Mouse (Mus musculus) cerebellum, postnatal 36 days (tissue): Measurements from ENCODE around the gene Rasal1.

Source experiments
- DNase-seq, 2 experiments: peaks; one replicate each; pipeline ENCODE4 v3.0.0; 2021 to 2022; ENCODE audit warnings: mixed read lengths in 2 of 2

Rasal1 gene

DNA sequence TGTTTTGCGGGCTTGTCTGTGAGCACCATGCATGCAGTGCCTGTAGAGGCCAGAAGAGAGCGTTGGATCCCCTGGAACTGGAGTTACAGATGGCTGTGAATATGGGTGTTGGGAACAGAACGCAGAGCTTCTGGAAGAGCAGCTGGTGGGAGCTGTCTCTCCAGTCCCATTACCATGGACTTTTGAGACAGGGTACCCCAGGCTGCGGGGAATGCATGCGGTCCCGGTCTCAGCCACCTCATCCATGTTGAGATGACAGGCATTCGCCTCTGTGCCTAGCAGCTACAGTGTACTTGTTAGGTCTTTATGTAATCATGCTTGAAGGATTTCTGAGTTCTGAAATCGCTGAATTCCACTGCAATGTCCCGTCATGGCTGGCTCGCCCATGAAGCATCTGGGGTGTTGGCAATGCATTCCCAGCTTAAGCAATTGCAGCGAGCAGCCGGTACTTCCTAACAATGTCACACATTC, 7.7 kb downstream of the Rasal1 start:
- no peak for DNase-seq

DNA sequence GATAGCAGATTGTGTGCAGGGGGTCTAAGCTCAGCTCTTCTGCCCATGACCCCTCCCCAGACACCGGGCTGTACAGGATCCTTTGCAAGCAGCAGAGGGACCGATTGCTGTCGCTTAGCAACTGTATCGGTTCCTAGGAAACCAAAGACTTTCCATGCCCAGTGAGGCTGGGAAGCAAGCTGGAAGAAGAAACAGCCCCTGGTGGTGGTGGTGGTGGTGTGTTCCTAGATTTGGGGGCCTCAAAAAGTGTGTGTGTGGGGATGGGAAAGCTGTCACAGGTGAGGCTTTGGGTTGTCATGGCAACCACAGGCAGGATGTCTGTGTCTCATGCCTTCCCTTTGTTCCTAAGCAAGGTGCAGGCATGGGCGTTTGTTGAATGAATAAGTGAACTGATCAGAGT, 12.2 kb downstream of the Rasal1 start:
- no peak for DNase-seq

GRCm38 (mm10) chr5:120664888-120665287, 16.3 kb downstream of the Rasal1 start:
- no peak for DNase-seq

GRCm38 (mm10) chr5:120668761-120669160, 20.1 kb downstream of the Rasal1 start:
- no peak for DNase-seq

- no peak for DNase-seq
Observed at GRCm38 (mm10) chr5:120670132-120670531, 21.5 kb downstream of the Rasal1 start.

DNA sequence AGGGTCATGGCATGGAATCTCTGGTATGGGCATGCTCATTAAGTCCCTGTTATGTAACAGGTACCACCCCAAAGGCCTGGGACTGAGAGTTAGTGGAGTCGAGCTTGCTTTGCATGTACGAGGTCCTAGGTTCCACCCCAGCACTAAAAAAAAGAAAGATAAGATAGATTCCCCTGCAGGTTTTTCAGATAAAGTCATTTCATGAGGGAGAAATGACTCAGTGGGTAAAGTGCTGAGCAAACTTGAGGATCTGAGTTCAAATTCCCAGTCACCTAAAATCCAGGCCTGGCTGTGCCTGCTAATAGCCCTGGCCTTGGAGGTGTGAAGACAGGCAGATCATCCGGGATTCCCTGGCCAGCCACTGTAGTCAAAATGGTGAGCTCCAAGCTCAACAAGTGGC, 23.3 kb downstream of the Rasal1 start:
- no peak for DNase-seq

GRCm38 (mm10) chr5:120673626-120674025, 25.0 kb downstream of the Rasal1 start:
- DNase-seq = peak; percentile 77 to 81

- DNase-seq = peak in 1 of 2 experiments; percentile 5
Observed at GRCm38 (mm10) chr5:120674229-120675145, 25.9 kb downstream of the Rasal1 start.

DNA sequence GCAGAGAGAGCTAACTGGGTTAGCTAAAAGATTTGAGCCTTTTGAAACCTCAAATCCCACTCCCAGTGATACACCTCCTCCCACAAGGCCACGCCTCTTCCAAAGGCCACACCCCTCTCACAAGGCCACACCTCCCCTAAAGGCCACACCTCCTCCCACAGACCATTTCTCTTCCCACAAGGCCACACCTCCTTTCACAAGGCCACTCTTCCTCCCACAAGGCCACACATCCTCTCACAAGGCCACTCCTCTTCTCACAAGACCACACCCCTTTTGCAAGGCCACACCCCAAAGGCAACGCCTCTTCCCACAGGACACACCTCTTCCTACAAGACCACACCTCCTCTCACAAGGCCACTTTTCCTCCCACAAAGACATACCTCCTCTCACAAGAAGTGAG, 28.9 kb downstream of the Rasal1 start:
- DNase-seq = no peak

DNA sequence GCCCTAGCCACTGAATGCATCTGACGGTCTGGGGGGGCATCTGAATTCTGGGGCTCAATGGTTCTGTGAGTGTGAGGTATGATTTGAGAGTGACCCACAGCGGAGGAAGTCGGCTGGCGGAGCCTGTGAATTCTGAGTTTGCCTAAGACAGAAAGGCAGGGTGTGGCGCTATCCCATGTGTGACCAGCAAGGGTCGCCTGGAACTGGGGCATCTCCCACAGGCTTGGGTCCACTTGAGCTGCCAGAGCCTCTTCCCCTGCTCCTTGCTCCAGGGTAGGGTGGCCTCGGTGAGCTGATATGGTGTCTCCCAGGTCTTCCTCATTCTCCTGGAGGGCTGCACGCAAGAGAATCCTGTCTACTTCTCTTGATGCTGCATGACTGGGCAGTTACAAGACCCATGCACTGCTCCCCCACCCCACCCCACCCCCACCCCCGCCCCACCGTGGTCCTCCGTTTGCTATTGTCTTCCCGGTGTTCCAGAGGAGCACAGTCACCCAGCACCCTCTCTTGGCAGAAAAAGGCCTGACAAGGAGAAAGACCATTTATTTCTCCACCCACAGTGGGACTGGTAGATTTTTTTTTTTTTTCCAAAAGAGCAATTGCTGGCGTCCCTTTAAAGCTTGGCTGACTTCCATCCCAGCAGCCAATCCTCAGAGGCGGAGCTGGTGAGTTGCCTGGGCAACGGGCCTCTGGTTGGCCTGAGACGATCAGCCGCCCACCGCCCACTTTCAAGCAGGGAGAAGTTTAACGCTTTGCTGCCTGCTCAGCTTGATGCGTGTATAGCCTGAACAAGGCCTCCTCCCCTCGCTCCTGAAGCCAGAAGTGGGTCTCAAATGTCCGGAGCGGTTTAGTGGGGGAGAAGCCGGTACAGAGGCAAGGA, 31.3 kb downstream of the Rasal1 start:
- peak; percentile 70 to 72 for DNase-seq

DNA sequence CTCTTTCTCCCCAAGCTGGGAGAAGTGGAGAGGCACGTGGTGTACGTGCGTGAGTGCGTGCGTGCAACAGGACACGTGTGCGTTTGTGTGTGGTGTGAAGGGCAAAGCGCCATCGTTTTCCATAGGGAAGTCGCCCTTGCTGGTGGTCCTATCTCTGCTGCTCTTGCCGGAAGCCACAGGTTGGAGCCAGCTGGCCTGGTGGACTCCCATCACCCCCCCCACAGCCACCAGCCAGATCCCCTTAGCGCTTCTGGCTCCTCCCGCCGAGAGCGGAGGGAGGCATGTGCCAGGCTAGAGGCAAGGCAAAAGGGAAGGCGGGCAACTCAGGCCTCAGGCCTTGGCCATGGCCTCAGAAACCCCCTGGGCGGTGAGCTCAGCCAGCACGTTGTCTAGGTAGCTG, 32.3 kb downstream of the Rasal1 start:
- peak in 1 of 2 experiments; percentile 18 for DNase-seq

DNA sequence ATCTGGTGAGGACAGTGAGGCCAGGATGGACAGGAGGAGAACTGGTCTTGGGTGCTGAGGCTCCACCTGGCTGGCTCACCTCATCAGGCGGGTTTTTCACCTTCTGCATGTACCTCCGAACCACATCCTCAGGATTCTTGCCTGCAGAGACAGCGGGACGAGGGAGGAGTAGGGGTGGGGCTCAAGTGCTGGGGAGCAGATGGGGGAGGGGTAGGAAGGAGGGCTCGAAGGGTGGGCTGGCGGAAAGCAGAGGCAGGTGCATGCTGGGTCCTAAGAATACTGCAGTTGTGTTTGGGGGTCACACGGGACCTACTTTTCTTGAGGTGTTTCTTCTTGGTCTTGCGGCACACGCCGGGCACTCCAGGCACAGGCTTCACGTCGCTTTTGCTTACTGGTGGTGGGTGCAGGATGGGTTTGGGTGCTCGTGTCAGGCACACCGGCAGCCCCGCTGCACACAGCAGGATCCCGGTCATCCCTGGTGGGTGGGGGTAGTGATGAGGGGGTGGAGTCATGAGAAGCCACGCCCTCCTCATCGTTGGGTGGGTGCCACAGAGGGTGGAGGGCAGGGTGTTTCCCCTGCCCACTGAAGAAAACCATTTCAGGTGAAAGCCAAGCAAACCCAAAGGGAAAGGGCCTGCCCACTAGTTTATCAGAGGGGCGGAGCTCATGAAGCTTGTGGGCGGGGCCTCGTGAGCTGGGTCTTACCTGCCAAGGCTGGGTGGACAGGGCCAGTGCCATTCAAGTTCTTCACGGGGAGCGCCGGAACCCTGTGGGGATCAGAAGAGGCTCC, 34.6 kb downstream of the Rasal1 start:
- DNase-seq = peak in 1 of 2 experiments; percentile 10

DNA sequence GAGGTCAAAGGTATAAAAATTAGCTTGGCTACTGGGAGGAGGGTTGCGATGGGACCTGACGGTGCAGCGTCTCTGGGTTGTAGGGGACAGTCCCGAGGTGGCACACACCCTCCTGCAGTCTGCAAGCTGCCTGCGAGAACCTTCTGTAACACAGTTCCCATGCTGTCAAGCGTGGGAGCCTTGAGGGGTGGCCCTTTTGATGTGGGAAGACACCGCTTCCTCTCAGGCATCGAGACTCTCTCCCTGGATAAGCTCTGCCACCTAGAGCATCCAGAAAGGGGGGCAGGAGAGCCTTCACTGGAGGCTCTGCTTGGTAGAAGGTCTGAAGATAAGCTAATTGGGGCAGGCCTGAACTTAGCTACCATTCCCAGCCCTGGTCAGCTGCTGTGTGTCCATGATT, 37.1 kb downstream of the Rasal1 start:
- no peak for DNase-seq

- DNase-seq = no peak
Observed at GRCm38 (mm10) chr5:120686749-120687483, 38.3 kb downstream of the Rasal1 start.

- no peak for DNase-seq
Observed at GRCm38 (mm10) chr5:120687484-120687851, 38.9 kb downstream of the Rasal1 start.

DNA sequence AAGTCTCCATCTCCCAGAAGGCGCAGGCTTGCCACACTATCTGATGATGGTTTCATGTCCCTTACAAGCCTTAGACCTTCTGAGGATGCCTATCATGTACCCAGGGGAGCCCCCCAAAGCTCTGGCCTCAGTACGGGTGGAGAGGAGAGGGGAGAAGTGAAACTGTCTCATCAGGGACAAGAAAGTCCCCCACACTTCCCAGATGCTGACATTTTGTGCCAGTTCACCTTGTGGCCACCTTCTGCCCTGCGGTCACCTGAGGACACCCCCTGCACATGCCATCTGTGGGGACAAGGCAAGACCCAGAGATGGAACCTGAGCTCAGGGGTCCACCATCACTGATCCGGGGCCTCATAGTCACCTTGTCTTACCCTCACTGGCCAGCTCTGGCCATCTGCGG, 39.3 kb downstream of the Rasal1 start:
- DNase-seq = no peak

DNA sequence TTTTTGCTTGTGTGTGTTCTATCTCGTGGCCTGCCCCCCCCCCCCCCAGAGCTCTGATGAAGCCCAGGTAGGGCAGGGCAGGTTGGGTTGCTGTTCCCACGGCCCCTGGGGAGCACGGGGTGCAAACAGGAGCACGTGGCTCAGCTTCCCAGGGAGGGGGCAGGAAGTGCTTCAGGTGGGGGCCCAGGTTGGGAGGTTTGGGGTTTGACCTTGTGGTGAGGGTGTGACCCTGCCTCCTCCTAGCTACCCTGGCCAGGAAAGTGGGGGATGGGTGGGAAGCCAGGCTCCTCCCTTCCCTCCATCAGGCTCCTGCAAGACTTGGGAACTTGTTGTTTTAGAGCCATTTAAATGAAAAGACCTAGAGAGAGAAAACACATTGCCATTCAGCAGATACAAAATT, 39.8 kb downstream of the Rasal1 start:
- DNase-seq = no peak

DNA sequence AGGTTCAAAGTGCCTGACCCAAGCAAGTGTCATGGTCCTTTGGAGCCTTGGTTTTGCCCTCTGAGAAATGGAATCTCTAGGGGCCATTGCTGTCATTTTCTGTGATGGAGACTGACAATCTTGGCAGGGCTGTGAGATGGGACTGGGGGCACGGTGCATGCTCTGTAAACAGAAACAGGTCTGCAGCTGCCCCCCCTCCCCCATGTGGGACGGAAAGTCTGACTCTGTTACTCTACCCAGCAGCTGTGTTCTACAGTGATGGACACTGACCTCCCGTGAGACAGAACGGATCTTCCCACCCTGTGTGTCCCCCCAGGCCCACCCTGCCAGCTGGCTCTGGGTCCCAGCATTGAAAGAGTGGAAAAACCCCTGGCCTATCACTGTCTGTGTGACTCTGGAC, 41.8 kb downstream of the Rasal1 start:
- no peak for DNase-seq

GRCm38 (mm10) chr5:120692034-120692433, 43.4 kb downstream of the Rasal1 start:
- peak in 1 of 2 experiments; percentile 7 for DNase-seq

GRCm38 (mm10) chr5:120693931-120694694, 45.5 kb downstream of the Rasal1 start:
- no peak for DNase-seq

GRCm38 (mm10) chr5:120694695-120695074, 46.1 kb downstream of the Rasal1 start:
- DNase-seq = peak; percentile 57 to 68
